Mouse (Mus musculus): ENCODE measurements around the gene Nkx1-2.

Nkx1-2 gene

DNA sequence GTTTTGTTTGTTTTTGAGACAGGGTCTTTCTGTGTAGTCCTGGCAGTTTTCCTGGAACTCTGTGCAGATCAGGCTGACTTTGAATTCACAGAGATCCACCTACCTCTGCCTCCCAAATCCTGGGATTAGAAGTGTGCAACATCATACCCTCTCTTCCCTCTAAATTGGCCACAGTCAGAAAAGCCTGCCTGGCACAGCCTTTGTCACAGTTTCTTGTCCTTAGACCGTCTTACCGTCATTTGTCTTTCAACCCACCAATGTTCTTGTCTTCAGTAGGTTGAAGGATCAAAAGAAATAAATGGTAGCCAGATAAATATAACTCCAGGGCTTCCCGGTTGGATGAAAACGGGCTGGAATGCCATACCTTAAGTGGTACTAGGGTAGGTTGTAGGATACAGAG, 5.3 kb upstream of the Nkx1-2 start:
- DNase-seq (ENCODE audit: low spot score): no peak

DNA sequence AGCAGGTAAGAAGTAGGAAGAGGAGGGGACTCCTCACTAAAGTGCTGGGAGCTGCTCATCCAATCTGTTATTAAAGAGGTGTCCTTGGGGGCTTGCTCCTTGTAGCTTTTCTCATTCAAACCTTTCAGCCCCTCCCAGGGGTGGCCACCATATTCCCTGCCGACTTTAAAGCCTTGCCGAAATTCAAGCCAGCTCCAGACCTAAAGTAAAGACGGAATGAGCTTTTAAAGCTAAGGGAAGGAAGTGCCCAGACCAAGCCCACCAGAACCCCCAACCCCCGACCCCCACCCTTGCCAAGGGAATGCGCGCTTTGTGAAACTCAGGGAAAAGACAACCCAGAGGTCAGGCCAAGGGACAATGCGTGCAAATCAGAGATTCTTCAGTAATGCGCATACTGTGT, 1.5 kb upstream of the Nkx1-2 start:
- DNase-seq (ENCODE audit: low spot score): no peak

DNA sequence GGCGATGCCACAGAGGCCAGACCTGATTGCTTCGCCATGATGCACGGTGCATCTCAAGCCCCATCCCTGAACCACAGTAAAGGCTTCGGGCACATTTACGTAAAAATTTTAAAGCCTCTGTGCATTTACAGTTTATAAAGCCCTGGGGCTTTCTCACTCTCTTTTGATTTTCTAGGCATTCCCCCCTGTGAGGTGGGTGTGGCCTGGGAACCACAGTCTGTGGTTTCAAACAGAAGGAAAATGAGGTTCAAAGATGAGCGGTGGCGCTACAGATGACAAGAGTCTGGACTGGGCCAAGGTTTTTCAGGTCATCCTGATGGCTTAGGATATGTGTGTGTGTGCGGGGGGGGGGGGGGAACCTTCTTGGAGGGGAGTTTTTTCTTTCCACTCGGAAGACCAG, 589 bp upstream of the Nkx1-2 start:
- DNase-seq (ENCODE audit: low spot score): no peak

DNA sequence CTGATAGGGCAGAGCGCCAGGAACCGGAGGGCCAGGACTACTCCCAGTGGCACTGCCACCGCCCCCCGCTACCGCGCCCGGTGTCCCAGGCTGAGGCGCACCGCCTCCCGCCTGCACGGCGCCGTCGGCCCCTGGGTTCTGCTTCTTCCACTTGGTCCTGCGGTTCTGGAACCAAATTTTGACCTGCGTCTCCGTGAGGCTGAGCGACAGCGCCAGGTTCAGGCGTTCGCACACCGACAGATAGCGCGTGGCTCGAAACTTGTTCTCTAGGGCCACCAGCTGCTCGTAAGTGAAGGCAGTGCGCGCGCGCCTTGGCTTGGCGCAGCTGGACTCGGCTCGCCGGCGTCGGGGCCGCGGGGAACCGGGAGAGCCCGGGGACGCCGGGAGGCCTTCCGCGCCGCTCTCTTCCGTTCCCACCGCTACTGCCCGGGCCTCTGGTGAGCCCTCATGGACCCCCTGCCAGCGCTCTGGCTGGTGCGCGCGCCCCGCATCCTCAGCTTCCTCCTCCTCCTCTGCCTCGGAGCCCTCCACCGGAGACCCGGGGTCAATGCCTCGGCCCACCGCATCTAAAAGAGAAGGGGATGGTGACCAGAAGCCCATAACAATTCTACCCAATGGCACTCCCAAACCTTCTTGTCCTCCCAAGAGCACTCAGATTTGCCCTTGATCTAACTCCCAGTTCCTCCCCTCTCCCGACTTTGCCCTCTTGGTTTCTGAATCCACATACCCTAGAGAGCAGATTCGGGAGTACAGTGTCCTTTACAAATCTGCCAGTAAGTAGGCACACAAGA, 2.0 kb downstream of the Nkx1-2 start:
- no peak for DNase-seq (ENCODE audit: low spot score)

DNA sequence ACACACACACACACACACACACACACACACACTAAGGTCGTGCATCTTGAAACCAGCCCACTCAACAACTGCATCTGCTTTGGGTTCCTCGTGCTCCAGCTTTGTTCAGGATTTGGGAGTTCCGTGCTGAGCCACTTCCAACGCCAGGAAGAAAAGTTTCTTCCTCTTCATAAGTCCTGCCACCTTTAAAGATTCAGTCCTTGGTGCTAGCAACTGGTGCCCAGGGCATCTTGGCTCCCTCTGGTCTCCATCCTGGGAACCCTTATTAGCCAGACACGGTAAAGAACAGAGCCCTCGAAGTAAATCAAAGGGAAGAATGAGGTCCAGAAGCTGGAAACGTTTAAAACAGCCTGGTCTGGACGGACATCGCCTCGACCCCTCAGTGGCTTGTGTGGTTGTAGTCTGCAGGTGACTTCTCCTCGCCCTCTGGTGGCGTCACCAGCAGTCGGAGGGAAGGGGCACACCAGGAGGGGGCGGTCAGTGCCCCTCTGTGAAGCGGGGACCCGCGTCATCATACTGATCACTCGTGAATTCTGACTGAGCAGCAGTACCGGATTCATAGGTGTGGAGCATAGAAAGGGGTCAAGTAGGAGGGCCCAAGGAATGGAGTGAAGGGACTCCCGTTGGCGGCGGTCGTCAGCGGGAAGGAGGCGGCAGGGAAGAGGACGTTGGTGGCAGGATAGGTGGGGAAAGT, 2.7 kb downstream of the Nkx1-2 start:
- no peak for DNase-seq (ENCODE audit: low spot score)

DNA sequence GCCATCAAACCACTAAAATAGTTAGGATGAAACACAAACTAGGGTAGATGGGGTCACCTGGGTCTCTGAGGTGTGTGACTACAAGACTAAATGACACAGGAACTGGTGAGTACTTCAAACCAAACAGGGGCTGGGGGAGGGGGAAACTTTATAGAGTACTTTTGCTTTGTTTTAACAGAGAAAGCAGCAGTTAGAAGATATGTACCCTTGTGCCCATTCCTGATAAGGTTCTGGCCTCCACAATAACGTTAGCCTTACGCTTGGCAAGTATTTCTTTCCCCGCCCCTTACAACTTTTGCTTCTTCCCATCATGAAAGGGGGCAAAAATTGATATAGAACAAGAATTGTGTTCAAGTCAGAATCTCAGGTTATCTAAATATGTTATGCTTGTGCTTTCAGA, 3.6 kb downstream of the Nkx1-2 start:
- DNase-seq (ENCODE audit: low spot score): no peak

DNA sequence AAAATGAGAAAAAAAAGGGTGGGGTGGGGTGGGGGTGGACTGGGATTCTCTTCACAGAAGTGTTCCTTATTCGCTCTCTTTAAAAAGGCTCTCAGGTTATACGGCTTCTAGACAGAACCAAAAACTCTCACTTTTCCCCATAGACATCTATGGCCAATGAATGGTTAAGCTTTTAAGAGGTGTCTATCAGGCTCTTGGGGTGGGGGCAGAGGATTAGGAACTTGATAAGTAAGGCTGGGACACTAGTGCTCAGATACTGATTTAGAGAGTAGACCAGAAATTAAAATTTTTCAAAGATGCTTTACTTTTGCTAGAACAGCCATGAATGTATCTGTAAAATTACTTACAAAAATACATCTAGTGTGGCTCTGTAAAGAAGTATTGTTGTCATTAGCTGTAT, 5.1 kb downstream of the Nkx1-2 start:
- DNase-seq (ENCODE audit: low spot score): no peak

DNA sequence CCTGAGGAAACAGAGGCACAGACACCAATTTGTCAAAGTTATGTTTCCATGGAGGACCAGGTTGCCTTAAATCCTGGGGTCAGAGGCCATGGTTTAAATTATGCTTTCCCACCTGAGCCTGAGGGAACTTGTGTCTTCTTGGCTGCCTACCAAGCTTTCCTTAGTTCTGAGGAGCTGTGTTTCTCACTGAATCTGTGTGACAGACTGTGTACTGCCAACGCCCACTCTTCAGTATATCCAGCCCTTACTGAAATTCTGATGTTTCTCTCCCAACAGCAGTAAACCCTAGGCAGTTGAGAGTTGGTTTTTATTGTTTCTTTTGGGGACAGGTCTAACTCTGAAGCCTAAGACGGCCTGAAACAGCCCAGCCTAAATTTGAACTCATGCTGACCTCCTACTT, 5.7 kb downstream of the Nkx1-2 start:
- DNase-seq (ENCODE audit: low spot score): no peak

DNA sequence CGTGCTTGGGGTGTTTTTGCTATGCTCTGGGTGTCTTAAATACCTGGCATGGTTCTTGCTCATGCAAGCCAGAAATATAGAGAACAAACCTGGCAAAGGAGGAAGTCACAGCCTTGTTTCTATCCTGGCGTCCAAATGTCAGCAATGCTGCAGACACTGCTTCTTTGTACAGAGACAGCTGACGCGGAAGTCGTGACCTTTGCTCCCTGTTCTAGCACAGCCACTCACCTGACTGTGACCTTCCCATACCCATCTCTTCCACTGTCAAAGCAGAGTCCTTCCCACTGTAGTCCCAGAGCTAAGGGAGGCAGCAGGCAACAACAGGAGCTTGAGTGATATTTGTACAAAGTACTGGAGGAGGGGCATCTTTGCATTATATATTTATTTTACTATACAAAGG, 9.8 kb downstream of the Nkx1-2 start:
- DNase-seq (ENCODE audit: low spot score): no peak

DNA sequence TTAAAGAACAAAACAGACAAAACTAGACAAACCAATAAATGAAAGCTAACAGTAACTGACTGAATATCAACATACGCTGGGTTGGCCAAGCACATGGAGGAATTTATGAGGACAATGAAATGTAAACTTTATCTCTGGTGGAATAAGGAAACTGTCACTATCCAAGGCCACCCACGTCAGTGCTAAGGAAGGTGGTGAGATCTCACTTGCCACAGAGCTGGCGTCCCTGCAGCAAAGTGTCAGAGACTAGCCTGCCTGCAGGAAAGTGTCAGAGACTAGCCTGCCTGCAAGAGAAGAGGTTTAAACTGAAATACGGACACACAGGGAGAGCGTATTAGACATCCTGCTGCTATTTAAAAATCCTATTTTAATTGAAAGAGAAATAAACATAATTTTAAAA, 12.3 kb downstream of the Nkx1-2 start:
- DNase-seq (ENCODE audit: low spot score): no peak

DNA sequence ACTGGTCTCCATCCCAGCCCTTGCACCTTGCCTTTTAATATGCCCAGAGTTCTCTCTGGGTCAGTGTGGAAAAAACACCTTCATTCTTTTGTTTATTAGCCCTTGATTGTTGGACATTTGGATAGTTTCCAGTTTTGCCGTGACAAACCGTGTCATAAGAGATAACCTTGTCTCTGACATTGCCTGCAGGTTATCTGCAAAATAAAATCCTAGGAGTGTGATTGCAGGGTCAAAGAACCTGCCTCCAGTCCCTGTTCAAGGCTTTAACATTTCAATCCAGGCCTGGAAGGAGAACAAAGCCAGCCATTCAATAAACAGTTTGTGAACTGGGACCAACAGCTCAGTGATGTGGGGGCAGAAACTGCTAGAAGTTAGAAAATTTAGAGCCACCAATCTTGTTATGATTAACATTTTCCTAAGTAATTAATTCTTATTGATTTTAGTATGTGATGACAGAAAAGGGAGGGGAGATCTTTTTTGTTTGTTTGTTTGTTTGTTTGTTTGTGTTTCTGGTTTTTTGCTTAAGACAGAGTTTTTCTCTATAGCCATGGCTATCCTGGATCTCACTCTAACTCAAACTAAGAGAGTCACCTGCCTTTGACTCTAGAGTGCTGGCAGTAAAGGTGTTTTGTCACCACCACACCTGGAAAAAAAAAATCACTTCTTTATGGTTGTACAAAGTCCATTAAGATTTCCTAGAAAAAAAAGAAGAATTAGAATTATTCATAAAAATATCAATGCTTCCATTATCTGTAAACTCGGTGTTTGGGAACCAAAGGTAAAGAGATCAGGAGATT, 13.5 kb downstream of the Nkx1-2 start:
- DNase-seq (ENCODE audit: low spot score): no peak

DNA sequence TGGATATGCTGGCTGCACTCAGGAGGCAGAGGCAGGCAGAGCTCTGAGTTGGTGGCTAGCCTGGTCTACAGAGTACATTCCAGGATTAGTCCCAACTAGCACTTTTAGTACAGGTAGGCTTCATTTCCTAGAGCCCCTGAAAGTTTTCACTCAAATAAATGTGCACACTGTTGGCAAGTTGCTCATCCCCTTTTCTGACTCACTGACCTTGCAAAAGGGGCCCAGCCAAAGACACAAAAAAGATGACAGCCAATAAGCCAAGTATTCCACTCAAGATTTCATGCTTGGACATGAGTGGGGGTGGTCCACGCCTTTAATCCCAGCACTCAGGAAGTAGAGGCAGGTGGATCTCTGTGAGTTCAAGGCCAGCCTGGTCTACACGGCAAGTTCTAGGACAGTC, 18.0 kb downstream of the Nkx1-2 start:
- DNase-seq (ENCODE audit: low spot score): no peak

DNA sequence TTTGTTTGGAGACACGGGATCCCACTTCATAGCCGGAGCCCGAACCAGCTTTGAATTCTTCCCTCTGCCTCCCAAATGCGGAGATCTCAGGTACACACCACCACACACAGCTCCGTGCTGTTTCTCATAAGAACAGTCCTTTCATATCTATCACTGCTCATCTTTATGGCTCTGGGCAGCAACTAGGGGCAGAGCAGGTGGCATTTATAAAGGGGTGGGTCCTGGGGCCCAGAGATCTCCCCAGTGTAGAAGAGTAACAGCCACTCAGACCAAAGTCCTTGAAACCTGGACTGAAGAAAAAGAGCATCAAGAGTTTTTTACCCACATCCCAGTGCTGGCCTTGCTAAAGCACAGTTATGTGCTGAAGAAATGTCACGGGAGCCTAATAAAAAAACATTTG, 18.9 kb downstream of the Nkx1-2 start:
- no peak for DNase-seq (ENCODE audit: low spot score)

DNA sequence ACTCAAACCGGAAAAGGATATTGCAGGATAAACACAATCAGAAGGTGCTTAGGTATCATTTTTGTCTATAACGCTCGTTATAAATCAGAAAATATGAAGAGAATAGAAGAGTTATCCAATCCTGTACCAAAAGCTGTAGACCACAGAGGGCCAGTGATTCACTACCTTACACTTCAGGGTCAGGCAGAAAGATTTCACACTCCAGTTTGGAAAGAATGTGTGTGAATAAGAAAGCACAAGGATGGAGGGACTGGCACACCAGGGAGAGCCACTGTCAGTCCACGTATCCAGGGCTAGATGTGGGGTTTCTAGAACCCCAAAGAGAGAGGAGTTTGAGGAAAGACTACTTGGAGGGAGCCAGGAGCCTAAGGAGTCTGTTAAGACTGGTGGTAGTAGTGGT, 22.5 kb downstream of the Nkx1-2 start:
- no peak for DNase-seq (ENCODE audit: low spot score)

DNA sequence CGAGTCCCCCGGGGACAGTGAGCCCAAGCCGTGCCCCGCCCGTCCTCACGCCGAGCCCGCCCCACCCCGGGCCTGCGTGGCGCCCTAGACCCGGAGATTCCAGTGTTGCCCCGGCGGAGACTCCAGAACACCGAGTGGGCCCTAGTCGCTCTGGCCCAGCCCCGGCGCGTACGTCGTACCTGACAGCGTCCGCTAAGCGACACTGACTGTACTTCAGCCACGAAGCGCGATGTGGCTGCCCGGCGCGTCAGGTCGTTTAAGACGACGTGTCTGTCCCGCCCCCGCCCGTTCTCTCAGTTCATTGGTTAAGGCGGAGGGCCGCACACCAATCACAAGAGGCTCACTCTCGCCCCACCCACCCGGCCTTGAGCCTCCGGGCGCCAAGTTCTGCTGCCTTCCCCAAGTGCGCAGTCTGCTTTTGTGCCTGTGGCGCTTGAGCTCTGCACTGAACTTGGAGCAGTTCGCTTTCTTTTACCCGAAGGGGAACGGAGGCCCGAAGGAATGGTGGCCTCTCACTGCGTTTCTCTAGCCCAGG, 23.3 kb downstream of the Nkx1-2 start, which contains the start of gene Oat:
Gene Oat, minus strand, starts transcription at position 283 of the 535 bp plus-strand sequence.
- peak; percentile 85 for DNase-seq (ENCODE audit: low spot score)

DNA sequence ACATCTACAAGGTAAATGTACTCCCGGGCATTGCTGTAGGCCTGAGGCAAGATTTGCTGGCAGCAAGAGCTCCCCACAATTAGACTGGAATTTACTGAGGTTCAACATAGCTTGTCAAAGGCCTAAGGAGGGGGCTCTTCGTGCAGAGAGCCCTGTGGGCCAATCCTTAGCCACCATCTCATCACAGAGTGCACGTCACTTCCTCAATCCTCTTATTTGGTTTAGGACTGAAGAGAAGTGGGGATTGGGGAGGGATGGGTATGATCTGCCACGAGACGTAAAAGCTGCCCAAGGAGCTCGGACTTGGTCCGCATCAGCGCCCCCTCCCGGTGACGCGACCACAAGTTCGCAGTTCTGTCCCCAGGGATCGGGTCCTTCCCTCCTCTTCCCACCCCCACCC, 23.8 kb downstream of the Nkx1-2 start:
- DNase-seq (ENCODE audit: low spot score): peak; percentile 67

DNA sequence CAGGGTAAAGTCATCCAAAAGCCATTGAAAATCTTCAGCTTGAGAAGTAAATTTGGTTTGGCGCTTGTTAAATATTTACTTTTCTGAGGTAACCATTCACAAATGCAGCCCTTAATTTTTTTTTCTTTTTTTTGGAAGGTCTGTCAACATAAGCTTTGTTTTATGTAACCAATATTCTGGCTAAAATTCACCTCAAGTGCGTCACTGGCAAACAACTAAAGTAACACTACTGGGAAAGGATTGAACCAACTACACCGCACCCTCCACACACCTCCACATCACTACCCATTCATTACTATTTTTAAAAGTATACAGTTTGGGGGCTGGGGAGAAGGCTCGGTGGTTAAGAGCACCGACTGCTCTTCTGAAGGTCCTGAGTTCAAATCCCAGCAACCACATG, 24.8 kb downstream of the Nkx1-2 start:
- no peak for DNase-seq (ENCODE audit: low spot score)

DNA sequence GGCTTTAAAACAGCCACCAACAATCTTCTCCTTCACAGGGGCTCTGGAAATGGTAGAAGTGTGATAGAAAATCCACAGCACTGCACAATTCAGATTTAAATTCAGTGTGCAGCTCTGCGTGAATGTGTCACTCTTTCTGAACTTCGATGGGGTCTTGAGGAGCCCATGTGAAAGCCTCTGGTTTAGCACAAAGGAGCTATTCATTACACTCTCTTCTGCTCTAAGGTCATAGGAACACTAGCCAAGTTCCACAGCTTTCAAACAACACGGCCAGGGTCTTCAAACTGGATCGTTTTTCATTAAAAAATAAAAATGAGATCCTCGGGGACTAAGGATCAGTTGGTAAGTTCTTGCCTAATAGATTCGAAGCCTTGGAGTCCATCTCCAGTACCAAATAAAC, 26.2 kb downstream of the Nkx1-2 start:
- DNase-seq (ENCODE audit: low spot score): no peak

DNA sequence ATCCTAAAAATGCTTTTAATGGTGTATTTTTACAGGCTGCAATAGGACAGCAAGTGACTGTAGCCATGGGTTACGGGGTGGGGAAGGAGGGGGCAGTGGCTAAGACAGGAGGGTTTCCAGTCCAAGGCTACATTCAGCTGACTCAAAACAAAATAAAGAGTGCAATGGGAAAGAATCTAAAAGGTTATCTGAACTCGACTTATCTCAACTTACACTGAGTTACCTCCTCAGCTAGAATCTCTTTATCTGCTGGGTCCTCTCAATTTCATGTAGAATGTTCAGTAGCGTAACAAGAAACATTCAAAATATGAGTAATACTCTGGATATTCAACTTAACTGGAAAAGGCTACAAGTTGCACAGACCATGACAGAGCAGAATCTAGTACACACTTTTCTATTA, 26.7 kb downstream of the Nkx1-2 start:
- no peak for DNase-seq (ENCODE audit: low spot score)

DNA sequence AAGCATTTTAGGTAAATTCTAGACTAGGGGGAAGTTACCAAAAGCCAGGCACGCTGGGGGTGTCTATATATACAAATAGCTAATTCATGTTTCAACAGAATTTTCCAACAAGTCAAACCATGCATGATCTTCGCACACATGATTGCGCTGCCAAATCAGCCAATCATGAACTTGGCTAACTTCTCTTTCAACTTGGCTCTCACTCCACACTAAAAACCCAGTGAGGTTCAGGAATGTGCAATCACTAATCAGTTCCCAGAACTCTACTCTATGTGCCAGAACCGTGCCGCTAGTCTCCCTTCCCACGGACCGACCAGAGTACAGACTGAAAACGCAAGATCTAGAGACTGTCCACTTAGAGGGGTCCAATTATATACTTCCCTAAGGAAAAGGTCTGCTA, 28.0 kb downstream of the Nkx1-2 start:
- no peak for DNase-seq (ENCODE audit: low spot score)

DNA sequence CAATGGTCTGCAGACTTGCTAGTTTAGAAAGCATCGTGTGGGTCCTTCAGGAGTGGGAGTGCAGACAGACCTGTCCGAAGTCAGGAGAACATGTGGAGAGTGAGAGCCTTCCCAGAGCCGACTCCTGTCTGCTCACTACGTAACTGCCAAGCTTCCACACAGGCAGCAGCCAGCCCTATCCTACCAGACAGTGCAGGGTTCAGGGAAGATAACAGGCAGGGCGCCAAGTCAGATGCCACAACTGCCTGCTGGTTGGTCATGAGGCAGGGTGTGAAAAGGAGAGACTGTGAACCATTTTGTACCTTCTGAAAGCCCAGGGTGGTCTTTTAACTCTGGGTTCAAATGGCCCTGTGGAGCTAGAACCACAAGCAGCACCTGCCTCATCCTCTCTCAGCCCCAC, 29.4 kb downstream of the Nkx1-2 start:
- no peak for DNase-seq (ENCODE audit: low spot score)

DNA sequence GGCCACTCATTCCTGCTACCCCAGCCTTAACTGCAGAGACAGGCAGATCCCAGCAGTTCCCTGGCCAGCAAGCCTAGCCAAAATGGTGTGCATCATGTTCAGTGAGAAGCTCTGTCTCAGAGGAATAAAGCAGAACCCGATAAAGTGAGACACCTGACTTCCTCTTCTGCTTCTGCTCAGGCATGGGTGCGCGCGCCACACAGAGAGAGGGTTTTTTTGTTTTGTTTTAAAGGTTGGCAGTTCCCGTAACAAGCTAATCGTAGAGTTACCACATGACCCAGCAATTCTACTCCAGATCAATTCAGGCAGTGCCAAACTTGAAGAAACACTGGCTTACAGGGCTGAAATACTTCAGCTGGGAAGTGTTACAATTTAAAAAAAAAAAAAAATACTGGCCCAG, 30.6 kb downstream of the Nkx1-2 start:
- no peak for DNase-seq (ENCODE audit: low spot score)

DNA sequence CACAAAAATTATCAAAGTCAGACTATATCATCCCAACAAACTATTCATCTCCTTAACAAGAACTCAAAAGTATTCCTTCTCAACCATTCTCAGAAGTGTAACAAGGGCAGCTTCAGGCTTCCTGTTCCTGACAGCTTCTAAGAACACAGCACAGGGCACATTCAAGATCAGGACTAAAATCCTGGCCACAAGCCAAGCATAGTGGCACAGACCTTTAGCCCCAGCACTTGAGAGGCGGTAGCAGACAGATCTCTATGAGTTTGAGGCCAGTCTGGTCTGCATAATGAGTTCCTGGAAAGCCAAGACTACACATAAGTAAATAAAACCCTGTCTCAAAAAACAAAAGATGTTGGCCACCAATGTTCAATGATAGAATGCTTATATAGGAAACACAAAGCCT, 33.6 kb downstream of the Nkx1-2 start:
- no peak for DNase-seq (ENCODE audit: low spot score)

All from ovary, postnatal 14 days (tissue).